Mouse (Mus musculus) activated CD4-positive, CD25-positive, alpha-beta regulatory T cell, adult 4 months (primary cell): ENCODE data around the gene 2310030G06Rik. TPM values are rescaled to one million over a fixed set of nuclear protein-coding genes. Genes with fewer than 3 reads are reported as not detected.
A peak's percentile ranks its signal among the peaks of the same experiment; 100 is the strongest.

Experiments used
- ATAC-seq: one replicate; pipeline ENCODE4 v1.8.0; 2017
- polyA plus RNA-seq, 2 experiments: library from polyadenylated mRNA; unstranded; fragments of 100-300 nt; shearing (Covaris generic); gene quantifications; one replicate each; pipeline ENCODE4 v1.2.1; 2017

The 2310030G06Rik gene
- polyA plus RNA-seq, 2 experiments from 2014 or later = not detected

DNA sequence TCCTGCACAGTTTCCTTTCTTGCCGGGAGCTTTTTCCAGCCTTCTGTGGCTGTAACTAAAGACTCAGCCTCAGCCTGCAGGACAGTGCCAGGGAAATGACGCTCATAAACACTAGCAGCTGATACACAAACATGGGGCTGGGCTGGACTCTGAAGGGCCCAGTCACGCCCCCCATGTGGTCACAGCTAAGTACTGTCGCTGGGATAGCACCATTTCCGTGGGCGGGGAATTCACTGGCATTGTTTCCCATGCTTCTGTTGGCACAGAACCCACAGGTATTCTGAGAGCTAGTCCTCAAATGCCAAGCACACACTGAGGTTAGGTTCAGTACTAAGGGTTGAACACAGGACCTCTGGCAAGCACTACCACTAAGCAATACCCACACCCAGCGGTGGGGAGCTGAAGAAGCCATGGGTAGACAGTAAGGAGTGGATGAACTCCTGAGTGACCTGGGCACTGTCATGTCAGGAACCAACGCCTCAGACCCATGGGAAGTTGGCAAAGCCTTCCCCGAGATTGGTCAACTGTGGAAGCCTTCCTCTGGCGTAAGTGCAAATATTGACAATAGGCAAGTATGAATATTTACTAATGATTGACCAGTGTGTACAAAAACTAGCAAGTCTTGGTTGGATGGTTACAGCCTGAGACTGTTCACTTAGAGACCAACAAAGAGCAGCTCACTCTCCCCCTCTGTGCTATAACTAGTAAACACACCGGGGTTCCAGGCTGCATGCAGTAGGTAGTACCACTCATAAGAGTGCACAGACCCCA lies 45.2 kb downstream of the 2310030G06Rik start:
- no peak for ATAC-seq

DNA sequence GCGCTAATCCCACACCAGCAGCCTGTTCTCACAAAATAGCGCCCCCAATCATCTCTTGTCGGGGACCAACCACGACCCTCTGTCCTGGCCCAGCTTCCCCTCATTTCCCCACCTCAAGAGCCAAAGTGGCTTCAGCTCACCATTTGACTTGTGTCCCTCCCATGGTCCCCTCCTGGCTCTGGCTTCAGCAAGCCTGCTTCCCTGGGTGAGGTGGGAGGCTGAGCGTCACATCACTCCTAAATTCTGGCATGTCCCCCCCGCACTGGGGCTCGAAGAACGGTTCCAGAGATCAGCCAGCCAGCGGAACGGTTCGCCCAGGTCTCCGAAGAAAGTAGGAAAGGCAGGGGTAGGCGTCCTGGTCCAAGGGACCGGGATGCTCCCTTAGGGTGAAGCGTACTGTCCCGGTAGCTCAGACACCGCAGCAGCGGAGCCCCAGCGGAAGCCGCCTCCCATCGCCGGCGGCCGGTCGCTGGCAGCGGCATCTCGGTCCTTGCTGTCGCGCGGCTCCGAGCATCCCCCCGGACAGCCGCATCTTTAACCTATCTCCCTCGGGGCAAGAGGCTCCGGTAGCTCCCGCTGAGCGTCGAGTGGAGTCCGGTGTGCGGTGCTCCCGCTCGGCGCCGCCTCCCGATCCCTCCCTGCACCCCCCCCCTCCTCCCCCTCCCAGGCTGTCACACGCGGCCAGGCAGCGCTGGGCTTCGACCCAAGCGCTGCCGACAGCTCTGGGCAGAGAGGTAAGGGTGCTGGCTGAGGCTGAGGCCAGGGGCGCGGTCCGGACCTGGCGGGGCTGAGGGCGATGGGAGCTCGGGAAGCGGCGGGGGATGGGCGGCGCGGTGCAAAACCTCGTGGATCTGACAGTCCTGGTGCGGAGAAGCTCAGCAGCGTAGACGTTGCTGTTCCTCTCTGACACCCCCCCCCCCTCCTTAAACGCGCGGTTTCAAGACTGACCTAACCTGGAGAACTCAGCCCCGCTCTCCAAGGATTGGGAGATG lies 47.6 kb downstream of the 2310030G06Rik start:
- peak; percentile 40 for ATAC-seq

DNA sequence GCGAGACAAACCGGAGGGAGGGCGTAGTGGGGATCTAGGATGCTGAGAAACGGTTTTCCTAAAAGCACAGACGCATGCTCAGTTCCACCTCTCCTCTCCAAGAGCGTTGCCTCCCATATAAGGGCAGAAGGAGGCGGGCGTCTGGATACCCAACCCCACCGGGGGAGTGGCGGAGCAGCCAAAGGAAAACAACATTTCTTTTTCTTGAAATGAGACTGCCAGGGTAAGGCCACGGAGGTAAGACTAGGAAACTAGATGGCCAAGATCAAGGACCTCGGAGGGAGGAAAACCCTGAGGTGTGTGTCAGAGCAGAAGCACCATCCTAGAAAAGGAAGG lies 48.7 kb downstream of the 2310030G06Rik start:
- peak; percentile 40 for ATAC-seq

DNA sequence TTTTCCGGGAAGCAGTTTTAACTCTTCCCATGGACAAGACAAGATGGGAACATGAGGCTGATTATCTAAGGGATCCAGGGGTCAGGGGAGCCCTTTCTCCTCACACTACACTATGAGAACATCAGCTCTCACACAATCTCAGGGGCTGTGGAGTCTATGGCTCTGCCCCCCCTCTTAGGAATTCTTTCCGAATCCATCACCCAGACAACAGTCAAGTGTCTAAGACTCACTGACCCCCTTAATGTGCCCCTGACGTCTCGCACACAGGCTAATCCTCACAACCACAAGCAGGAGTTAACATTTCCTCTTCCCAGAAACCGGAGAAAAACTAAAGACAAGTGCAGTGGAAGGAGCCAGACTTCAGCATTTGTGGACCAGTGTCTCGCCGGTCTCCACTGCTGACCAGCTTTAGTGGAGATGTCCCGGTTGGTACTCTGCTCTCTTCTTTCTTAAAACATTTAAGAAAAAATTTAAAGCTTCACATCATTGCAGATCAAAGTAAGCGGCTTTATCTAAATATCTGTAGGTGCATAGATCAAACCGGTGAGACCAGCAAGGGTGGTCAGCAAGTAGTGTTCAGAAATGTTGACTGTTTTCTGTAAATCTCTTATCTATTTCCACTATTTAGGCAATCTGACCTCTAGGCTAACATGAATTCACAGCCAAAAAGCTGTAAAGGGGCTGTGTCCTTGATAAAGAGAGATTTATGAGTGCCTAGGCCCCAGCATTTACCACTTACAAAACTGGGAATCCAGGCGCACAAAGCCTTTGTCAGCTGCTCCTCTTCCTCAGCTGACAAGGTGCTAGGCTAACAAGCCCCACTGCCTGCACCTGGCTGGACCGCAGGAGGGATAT lies 49.3 kb downstream of the 2310030G06Rik start:
- ATAC-seq = no peak

DNA sequence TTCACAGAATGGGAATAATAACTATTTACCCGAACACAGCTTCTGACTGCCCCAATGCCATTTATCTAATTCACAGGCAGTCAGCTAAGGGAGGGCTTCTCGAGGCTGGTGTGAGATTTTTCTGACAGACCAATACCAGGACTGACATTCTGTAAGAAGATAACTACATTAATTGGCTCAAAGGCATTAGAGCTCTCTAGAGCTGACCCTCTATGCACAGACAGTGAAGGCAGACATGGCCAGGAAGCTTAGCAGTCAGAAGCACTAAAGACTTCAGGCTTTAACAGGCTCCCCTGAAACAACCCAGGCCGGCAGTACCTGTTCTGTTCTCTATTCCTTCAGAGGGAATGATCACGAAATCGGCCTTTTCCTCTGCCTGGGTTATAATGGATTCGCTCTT lies 51.2 kb downstream of the 2310030G06Rik start:
- ATAC-seq = no peak

DNA sequence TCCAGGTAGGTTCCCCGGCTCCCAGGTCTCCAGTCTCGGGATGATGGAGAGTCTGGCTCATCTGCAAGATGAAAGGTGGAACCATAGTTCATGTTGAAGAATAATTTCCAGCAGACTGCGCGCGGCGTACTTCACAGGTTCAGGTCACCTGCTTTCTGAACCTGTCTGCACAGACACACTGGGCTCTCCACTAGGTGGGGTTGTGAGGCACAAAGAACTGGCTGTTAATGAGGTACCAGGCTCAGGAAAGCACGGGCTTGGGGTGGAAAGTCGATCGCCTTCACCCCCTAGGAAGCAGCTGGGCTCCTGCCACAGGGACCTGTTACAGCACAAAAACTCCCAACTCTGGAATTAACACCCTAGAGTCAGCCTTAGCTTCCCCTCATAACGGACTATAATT lies 52.7 kb downstream of the 2310030G06Rik start:
- peak; percentile 69 for ATAC-seq

DNA sequence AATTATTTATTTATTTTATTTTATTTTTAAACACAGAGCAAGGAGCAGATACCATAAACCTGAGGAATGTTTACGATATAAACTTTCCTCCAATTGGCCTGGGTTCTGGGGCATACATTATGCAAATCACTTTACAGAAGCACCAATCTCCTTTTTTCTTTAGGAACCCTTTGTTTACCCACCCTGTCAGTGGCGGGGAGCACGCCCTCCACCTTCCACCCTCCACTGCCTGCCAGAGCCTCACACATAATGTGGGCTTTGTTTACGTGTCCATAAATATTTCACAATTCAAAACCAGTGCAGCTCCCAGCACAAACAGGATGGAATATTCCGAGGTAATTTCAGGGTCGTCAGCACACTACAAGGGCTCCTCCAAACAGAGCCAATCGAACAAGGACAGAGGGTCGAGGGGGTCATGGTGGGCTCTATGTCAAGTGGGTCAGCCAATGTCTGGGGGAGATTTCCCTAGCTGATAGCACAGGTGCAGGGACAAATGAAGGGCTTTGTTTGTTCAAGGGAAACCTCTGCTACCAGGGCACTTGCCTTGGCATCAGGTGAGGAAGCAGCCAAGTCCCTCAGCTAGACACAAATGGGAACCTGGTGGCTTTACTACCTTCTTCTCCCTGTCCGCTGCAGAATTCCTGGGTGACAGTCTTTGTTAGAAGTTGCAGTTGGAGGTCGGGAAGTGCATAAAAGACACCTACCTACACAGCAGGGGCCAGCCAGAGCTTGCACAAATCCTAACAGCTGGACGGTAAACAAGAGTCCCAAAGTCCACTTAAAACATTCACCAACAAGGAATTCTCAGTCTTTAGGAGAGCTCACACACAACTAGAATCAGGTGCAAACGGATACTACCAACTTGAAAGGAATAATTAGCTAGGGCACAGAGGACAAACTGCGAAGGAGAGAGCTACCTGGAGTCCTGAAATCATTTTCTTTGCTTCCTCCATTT lies 53.4 kb downstream of the 2310030G06Rik start:
- ATAC-seq = no peak

Other genes with a start within 250 kb of the 2310030G06Rik start
- 100 to 1,000 TPM; 117 to 121 TPM for gene Pts, start 217.8 kb downstream of the 2310030G06Rik start, polyA plus RNA-seq
- 1 to 10 TPM; 3.4 to 3.9 TPM for gene Il18, start 191.7 kb downstream of the 2310030G06Rik start, polyA plus RNA-seq
- gene Bco2, start 191.4 kb downstream of the 2310030G06Rik start, polyA plus RNA-seq = under 1 TPM; 0.45 to 0.56 TPM
- not detected for gene Tex12, start 185.2 kb downstream of the 2310030G06Rik start, polyA plus RNA-seq
- 100 to 1,000 TPM; 176 to 199 TPM for gene Sdhd, start 142.7 kb downstream of the 2310030G06Rik start, polyA plus RNA-seq
- gene Timm8b, start 142.6 kb downstream of the 2310030G06Rik start, polyA plus RNA-seq = 100 to 1,000 TPM; 118 to 128 TPM
- under 1 TPM; 0.36 to 0.43 TPM for gene Pih1d2, start 129.2 kb downstream of the 2310030G06Rik start, polyA plus RNA-seq
- 10 to 100 TPM; 19.5 to 27.7 TPM for gene Nkapd1, start 129.1 kb downstream of the 2310030G06Rik start, polyA plus RNA-seq
- gene Dlat, start 86.8 kb downstream of the 2310030G06Rik start, polyA plus RNA-seq = 10 to 100 TPM; 15.8 to 18.2 TPM
- under 1 TPM in 1 of 2 experiments, not detected in 1; 0.60 TPM for gene Dixdc1, start 7.0 kb downstream of the 2310030G06Rik start, polyA plus RNA-seq
- gene Cryab, start 4.8 kb upstream of the 2310030G06Rik start, polyA plus RNA-seq = 1 to 10 TPM; 3.7 to 4.5 TPM
- gene Hspb2, start 5.8 kb upstream of the 2310030G06Rik start, polyA plus RNA-seq = 1 to 10 TPM in 1 of 2 experiments, not detected in 1; 1.3 TPM
- gene Fdxacb1, start 21.7 kb upstream of the 2310030G06Rik start, polyA plus RNA-seq = 1 to 10 TPM; 6.5 to 7.5 TPM
- 1 to 10 TPM; 7.4 to 7.9 TPM for gene Alg9, start 28.5 kb upstream of the 2310030G06Rik start, polyA plus RNA-seq
- gene 1110032A03Rik, start 29.0 kb upstream of the 2310030G06Rik start, polyA plus RNA-seq = 10 to 100 TPM; 14.1 to 16.4 TPM
- 10 to 100 TPM; 59.3 to 72.1 TPM for gene Ppp2r1b, start 98.8 kb upstream of the 2310030G06Rik start, polyA plus RNA-seq